Mouse (Mus musculus) mature B cell (primary cell): ENCODE measurements around the gene Ap2a2.
"Not testable (repeated sequence)": the region's sequence is repeated elsewhere in the genome, so short reads cannot be mapped to it uniquely, and the experiment has no call there.

ENCODE experiments used
- in situ Hi-C: fragments of 300-500 bp; cut with MboI; formaldehyde crosslinking; loops from 2 replicates; pipeline ENCODE4 v1.14.3; 2019

Gene Ap2a2

GRCm38 (mm10) chr7:141661481-141661880, 99.5 kb downstream of the Ap2a2 start:
- in situ Hi-C loops = no loop called here

GRCm38 (mm10) chr7:141662223-141662622, 100.2 kb downstream of the Ap2a2 start:
- in situ Hi-C loops = no loop called here

GRCm38 (mm10) chr7:141666190-141666589, 104.2 kb downstream of the Ap2a2 start:
- in situ Hi-C loops = no loop called here

- in situ Hi-C loops = not testable (repeated sequence)
Observed at GRCm38 (mm10) chr7:141669097-141669496, 107.1 kb downstream of the Ap2a2 start.

GRCm38 (mm10) chr7:141670999-141671398, 109.0 kb downstream of the Ap2a2 start:
- in situ Hi-C loops = no loop called here

- in situ Hi-C loops = no loop called here
Observed at GRCm38 (mm10) chr7:141671626-141672291, 109.8 kb downstream of the Ap2a2 start.

- in situ Hi-C loops = no loop called here
Observed at GRCm38 (mm10) chr7:141678922-141679321, 116.9 kb downstream of the Ap2a2 start.
